Mouse (Mus musculus) embryonic fibroblast, embryonic 13.5 days (primary cell): ENCODE measurements at regions not wholly inside any gene's neighbourhood (a gene's known extent, or its start where the extent isn't known, plus 50 kb on each side); places are given as distances from the start of the nearest gene placed in this dataset.

Experiments used
- CTCF ChIP-seq: IDR thresholded peaks from 2 replicates; pipeline ENCODE4 v1.5.1; 2011; ENCODE audit warnings: mild to moderate bottlenecking, control low read depth, low read length, moderate library complexity, borderline replicate concordance; ENCODE audit not compliant: insufficient read depth
- POLR2A ChIP-seq: IDR thresholded peaks from 2 replicates; pipeline ENCODE4 v1.6.1; 2011; ENCODE audit warnings: low read depth, mild to moderate bottlenecking, control low read depth, low read length, moderate library complexity

- TF ChIP-seq CTCF, result no peak
- TF ChIP-seq POLR2A, result no peak
These were observed 202.6 kb upstream of the Amigo2 start for GRCm38 (mm10) chr15:97449724-97450123.
